Comparison of ENCODE assay signal across 20 mouse cellular contexts in genomic region chr8:127638232-127639087, GRCm38 (mm10).
DNase-seq lines count a peak whose midpoint lies in the region; ATAC-seq and TF ChIP-seq lines count a peak whose summit lies in the region.
"Had no signal": no experiment of that assay in that cellular context is flagged by ENCODE, and none has a peak within 500 bp of the region (broad histone marks: within the 10 kb centered on the region; RNA-seq: fewer than 3 reads in every experiment).

No protein-coding gene starts in this region.

- no peak; the same call in 1 of the 2 replicates for ATAC-seq in neural tube, embryonic 15.5 days (ENCODE audit: low FRiP score)
- ATAC-seq in liver, postnatal 0 days: no peak
- ATAC-seq: forebrain, embryonic 16.5 days had no signal

- H3K4me3 ChIP-seq in neural tube, embryonic 15.5 days (replicated peaks): no peak overlapping the region
- no peak overlapping the region for H3K4me3 ChIP-seq in C2C12 (ENCODE audit: insufficient read depth, poor library complexity, severe bottlenecking)
- H3K4me3 ChIP-seq in embryonic fibroblast, embryonic 13.5 days (ENCODE audit: insufficient read depth, low read length): no peak overlapping the region
- H3K4me3 ChIP-seq in liver, postnatal 0 days (ENCODE audit: low read depth, low read length): no peak overlapping the region
- H3K4me3 ChIP-seq: embryonic facial prominence, embryonic 12.5 days; forebrain, embryonic 12.5 days; heart, embryonic 12.5 days; hindbrain, embryonic 10.5 days had no signal

- H3K9ac ChIP-seq in neural tube, embryonic 15.5 days (replicated peaks): no peak overlapping the region
- H3K9ac ChIP-seq in liver, postnatal 0 days (replicated peaks): no peak overlapping the region
- H3K9ac ChIP-seq: embryonic facial prominence, embryonic 12.5 days; forebrain, embryonic 12.5 days; heart, embryonic 12.5 days; hindbrain, embryonic 14.5 days had no signal

- H3K79me2 ChIP-seq in C2C12 (ENCODE audit: control insufficient read depth, insufficient read depth): no peaks in the 10 kb centered on the region

- no peaks in the 10 kb centered on the region for H3K4me1 ChIP-seq in neural tube, embryonic 15.5 days
- H3K4me1 ChIP-seq in embryonic fibroblast, embryonic 13.5 days (ENCODE audit: control insufficient read depth, insufficient read depth, low read length): peaks cover 11% of the 10 kb centered on the region
- no peaks in the 10 kb centered on the region for H3K4me1 ChIP-seq in liver, postnatal 0 days (ENCODE audit: insufficient read depth)
- H3K4me1 ChIP-seq: embryonic facial prominence, embryonic 12.5 days; forebrain, embryonic 12.5 days; heart, embryonic 12.5 days; hindbrain, embryonic 10.5 days had no signal

- H3ac ChIP-seq in C2C12 (ENCODE audit: control insufficient read depth, insufficient read length, low read depth): peak overlapping the region; percentile 14

- H3K27me3 ChIP-seq in neural tube, embryonic 15.5 days (replicated peaks): no peaks in the 10 kb centered on the region
- H3K27me3 ChIP-seq in C2C12 (ENCODE audit: control insufficient read depth, insufficient read depth, insufficient read length): no peaks in the 10 kb centered on the region
- H3K27me3 ChIP-seq in liver, postnatal 0 days (ENCODE audit: insufficient read depth, low read length): no peaks in the 10 kb centered on the region
- H3K27me3 ChIP-seq: embryonic facial prominence, embryonic 12.5 days; forebrain, embryonic 12.5 days; heart, embryonic 12.5 days had no signal

- no peak for DNase-seq in neural tube, embryonic 10.5 days (ENCODE audit: extremely low spot score, low spot score)
- DNase-seq in 3T3-L1 (ENCODE audit: low read depth, low spot score): peak; percentile 13
- no peak for DNase-seq in liver, postnatal 0 days
- DNase-seq in yolk sac, embryonic 10.5 days (ENCODE audit: low spot score): no peak
- DNase-seq: adrenal gland, adult 8-10 months; adrenal gland, postnatal 36 days; B cell, adult 2 months; cerebellum, adult 11 months; cerebellum, adult 8-10 months; cerebellum, postnatal 25 days; gastrocnemius, postnatal 25 days had no signal

- TF ChIP-seq EP300 in liver, postnatal 0 days (IDR thresholded peaks at IDR 0.05; ENCODE audit: low read depth): no peak

- no peaks in the 10 kb centered on the region for H3K36me3 ChIP-seq in neural tube, embryonic 15.5 days
- no peaks in the 10 kb centered on the region for H3K36me3 ChIP-seq in C2C12 (ENCODE audit: control insufficient read depth, insufficient read depth)
- H3K36me3 ChIP-seq in liver, postnatal 0 days (replicated peaks; ENCODE audit: insufficient read depth, low read length): no peaks in the 10 kb centered on the region
- H3K36me3 ChIP-seq: embryonic facial prominence, embryonic 12.5 days; forebrain, embryonic 12.5 days; heart, embryonic 12.5 days; hindbrain, embryonic 10.5 days had no signal

- no peak for TF ChIP-seq POLR2A in embryonic fibroblast, embryonic 13.5 days (IDR thresholded peaks at IDR 0.05; ENCODE audit: low read depth, low read length)

- H3K79me3 ChIP-seq in C2C12 (ENCODE audit: low read depth): no peaks in the 10 kb centered on the region

- no peaks in the 10 kb centered on the region for H3K9me3 ChIP-seq in neural tube, embryonic 15.5 days (replicated peaks)
- H3K9me3 ChIP-seq in liver, postnatal 0 days (ENCODE audit: low read length): no peaks in the 10 kb centered on the region
- H3K9me3 ChIP-seq: embryonic facial prominence, embryonic 12.5 days; forebrain, embryonic 12.5 days; heart, embryonic 12.5 days; hindbrain, embryonic 10.5 days had no signal

- H3K27ac ChIP-seq in neural tube, embryonic 15.5 days (replicated peaks): 0 out of 2 replicates have a peak overlapping the region, but pooled peaks have one; percentile 6
- H3K27ac ChIP-seq in embryonic fibroblast, embryonic 13.5 days (ENCODE audit: insufficient read depth, low read length): peak overlapping the region; percentile 47; the same call in 1 of the 2 replicates
- H3K27ac ChIP-seq in liver, postnatal 0 days (ENCODE audit: low read depth): no peak overlapping the region
- H3K27ac ChIP-seq: embryonic facial prominence, embryonic 12.5 days; forebrain, embryonic 12.5 days; hindbrain, embryonic 10.5 days; hindbrain, embryonic 14.5 days had no signal

- no peak for TF ChIP-seq CTCF in C2C12 (IDR thresholded peaks at IDR 0.05; ENCODE audit: control insufficient read depth, insufficient read depth, insufficient read length)
- no peak for TF ChIP-seq CTCF in embryonic fibroblast, embryonic 13.5 days (IDR thresholded peaks at IDR 0.05; ENCODE audit: borderline replicate concordance, insufficient read depth, low read length)
- no peak for TF ChIP-seq CTCF in liver, postnatal 0 days (IDR thresholded peaks at IDR 0.05; ENCODE audit: low read depth)

- WGBS in neural tube, embryonic 15.5 days: 71% methylated on average over 9 of the region's 9 CpGs
- 77% methylated on average over 9 of the region's 9 CpGs for WGBS in liver, postnatal 0 days (ENCODE audit: insufficient replicate concordance)

- no peak overlapping the region for H3K4me2 ChIP-seq in neural tube, embryonic 15.5 days
- H3K4me2 ChIP-seq in liver, postnatal 0 days (ENCODE audit: low read depth, low read length): no peak overlapping the region
- H3K4me2 ChIP-seq: embryonic facial prominence, embryonic 12.5 days; forebrain, embryonic 12.5 days; heart, embryonic 12.5 days; hindbrain, embryonic 14.5 days had no signal

TF ChIP-seq in C2C12, 6 proteins besides CTCF, POLR2A, EP300 and RAD21:
- TF ChIP-seq MAX (IDR thresholded peaks at IDR 0.05) (no peak), CEBPB (IDR thresholded peaks at IDR 0.05; ENCODE audit: low read depth) (peak; percentile 53), MYOD1 (IDR thresholded peaks at IDR 0.05; ENCODE audit: control insufficient read depth, insufficient read length, low read depth) (peak; percentile 29), FOSL1 (IDR thresholded peaks at IDR 0.05; ENCODE audit: insufficient read depth, low read length, poor library complexity, severe bottlenecking) (no peak), MYOG (IDR thresholded peaks at IDR 0.05; ENCODE audit: control insufficient read depth, extremely low read depth, insufficient read length) (no peak)
